Mouse (Mus musculus): ENCODE measurements around the gene Lhx8. TPM values are rescaled to one million over a fixed set of nuclear protein-coding genes. Genes with fewer than 3 reads are reported as not detected.

Lhx8 gene
- polyA plus RNA-seq, 1 experiment from 2014 or later, result not detected

DNA sequence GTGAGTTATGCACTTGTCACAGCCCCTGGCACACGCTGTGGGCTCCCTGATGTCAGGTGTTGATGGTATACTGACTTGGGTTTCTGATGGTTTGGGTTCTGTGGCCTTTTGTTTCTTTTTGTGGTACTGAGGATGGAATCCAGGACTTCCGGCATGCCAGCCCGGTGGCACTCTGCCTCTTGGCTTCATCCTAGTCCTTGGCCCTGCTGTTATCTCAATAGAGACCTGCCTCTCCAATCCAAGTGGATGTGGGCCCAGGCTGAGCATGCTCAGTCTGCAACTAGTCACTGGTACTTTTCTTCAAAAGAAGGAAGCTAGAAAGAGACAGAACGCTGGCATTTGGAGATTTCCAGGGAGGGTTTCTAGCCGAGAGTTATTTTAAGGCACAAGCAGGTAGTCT lies 38.3 kb downstream of the Lhx8 start:
- Histone ChIP-seq H3K4me3 (ENCODE audit: low read depth, low read length) (no peak overlapping the region), H3K27ac (ENCODE audit: low read depth, low read length) (no peak overlapping the region), H3K27me3 (replicated peaks; ENCODE audit: control insufficient read depth, insufficient read depth, low read length) (no peaks in the 10 kb centered on the region), H3K36me3 (ENCODE audit: control insufficient read depth, insufficient read depth) (no peaks in the 10 kb centered on the region), H3K9ac (ENCODE audit: low read depth, low read length) (no peak overlapping the region), H3K4me2 (replicated peaks; ENCODE audit: low read depth) (no peak overlapping the region), H3K4me1 (replicated peaks; ENCODE audit: control insufficient read depth, insufficient read depth, low read length) (no peaks in the 10 kb centered on the region), H3K9me3 (ENCODE audit: control insufficient read depth) (no peaks in the 10 kb centered on the region)
- no peak for TF ChIP-seq CTCF (IDR thresholded peaks at IDR 0.05; ENCODE audit: low read depth)
- 78% methylated on average over 5 of the region's 5 CpGs for WGBS
- ATAC-seq, result no peak

DNA sequence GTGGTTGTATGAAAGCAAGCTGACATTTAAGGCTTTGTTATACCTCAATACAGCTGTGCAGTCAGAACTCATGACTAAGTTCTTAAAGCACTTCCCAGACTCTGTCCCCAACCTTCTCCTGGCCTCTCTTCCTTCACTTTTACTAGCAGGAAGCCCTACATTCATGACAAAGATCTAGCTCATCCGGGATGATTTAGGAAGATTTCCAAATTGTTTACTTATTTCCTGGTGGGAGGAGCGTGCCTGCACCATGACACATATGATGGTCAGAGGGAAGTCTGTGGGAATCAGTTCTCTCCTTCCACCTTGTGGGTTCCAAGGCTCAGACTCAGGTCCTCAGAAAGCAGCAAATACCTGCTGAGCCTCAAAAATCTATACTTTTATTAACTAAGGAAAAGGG lies 40.1 kb downstream of the Lhx8 start:
- Histone ChIP-seq H3K9ac (ENCODE audit: low read depth, low read length) (no peak overlapping the region), H3K9me3 (ENCODE audit: control insufficient read depth) (no peaks in the 10 kb centered on the region), H3K4me3 (ENCODE audit: low read depth, low read length) (no peak overlapping the region), H3K36me3 (ENCODE audit: control insufficient read depth, insufficient read depth) (no peaks in the 10 kb centered on the region), H3K27ac (ENCODE audit: low read depth, low read length) (no peak overlapping the region), H3K27me3 (replicated peaks; ENCODE audit: control insufficient read depth, insufficient read depth, low read length) (no peaks in the 10 kb centered on the region), H3K4me1 (replicated peaks; ENCODE audit: control insufficient read depth, insufficient read depth, low read length) (no peaks in the 10 kb centered on the region), H3K4me2 (replicated peaks; ENCODE audit: low read depth) (no peak overlapping the region)
- no peak for ATAC-seq
- no peak for TF ChIP-seq CTCF (IDR thresholded peaks at IDR 0.05; ENCODE audit: low read depth)
- WGBS, result 44% methylated on average over 2 of the region's 2 CpGs

DNA sequence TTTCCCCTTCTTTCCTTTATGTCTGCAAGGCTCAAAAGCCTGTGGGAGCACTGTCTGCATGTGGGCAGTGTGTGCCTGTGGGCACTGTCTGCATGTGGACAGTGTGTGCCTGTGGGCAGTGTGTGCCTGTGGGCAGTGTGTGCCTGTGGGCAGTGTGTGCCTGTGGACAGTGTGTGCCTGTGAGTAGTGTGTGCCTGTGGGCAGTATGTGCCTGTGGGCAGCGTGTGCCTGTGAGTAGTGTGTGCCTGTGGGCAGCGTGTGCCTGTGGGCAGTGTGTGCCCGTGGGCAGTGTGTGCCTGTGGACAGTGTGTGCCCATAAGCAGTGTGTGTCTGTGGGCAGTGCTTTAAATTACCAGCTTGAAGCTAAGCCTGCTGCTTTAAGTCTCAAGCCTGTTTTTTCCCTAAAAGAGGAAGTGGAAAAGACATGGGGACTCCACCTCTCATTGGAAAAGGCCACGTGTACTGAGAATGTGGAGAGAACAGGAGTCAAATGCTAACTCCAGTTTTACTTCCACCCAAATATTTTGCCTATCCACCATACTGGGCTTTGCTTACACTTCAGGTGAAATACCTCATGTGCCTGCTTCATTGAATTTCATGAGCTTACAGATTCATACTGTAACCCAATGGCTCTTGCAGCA lies 41.9 kb downstream of the Lhx8 start:
- Histone ChIP-seq H3K4me2 (replicated peaks; ENCODE audit: low read depth) (no peak overlapping the region), H3K9me3 (ENCODE audit: control insufficient read depth) (no peaks in the 10 kb centered on the region), H3K27me3 (replicated peaks; ENCODE audit: control insufficient read depth, insufficient read depth, low read length) (no peaks in the 10 kb centered on the region), H3K9ac (ENCODE audit: low read depth, low read length) (no peak overlapping the region), H3K4me3 (ENCODE audit: low read depth, low read length) (no peak overlapping the region), H3K36me3 (ENCODE audit: control insufficient read depth, insufficient read depth) (no peaks in the 10 kb centered on the region), H3K4me1 (replicated peaks; ENCODE audit: control insufficient read depth, insufficient read depth, low read length) (no peaks in the 10 kb centered on the region), H3K27ac (ENCODE audit: low read depth, low read length) (no peak overlapping the region)
- no peak for ATAC-seq
- TF ChIP-seq CTCF (IDR thresholded peaks at IDR 0.05; ENCODE audit: low read depth), result no peak
- 73% methylated on average over 4 of the region's 4 CpGs for whole genome bisulfite sequencing

DNA sequence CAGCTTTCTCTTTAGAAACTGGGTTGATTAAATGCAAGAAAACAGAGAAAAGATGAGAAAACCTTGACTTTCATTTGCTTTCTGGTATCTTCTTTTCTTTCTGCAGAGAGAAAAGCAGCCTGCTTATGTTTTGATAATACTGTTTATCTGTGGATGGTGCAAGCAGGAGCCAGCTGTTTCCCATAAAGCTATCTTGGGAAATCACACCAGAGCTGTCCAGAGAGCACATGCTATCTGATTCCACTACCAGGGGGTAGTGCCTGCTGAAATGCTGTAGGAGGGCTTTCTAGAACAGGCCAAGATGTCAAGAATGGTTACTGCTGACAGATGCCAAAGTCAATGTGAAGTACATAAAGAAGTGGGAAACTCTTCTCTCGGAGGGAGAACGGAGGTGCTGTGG lies 43.2 kb downstream of the Lhx8 start:
- no peak for ATAC-seq
- no peaks in the 10 kb centered on the region for H3K4me1 ChIP-seq (replicated peaks; ENCODE audit: control insufficient read depth, insufficient read depth, low read length)
- no peak for TF ChIP-seq CTCF (IDR thresholded peaks at IDR 0.05; ENCODE audit: low read depth)
- H3K9ac ChIP-seq (ENCODE audit: low read depth, low read length), result no peak overlapping the region
- H3K4me3 ChIP-seq (ENCODE audit: low read depth, low read length), result no peak overlapping the region
- no peaks in the 10 kb centered on the region for H3K36me3 ChIP-seq (ENCODE audit: control insufficient read depth, insufficient read depth)
- H3K9me3 ChIP-seq (ENCODE audit: control insufficient read depth), result no peaks in the 10 kb centered on the region
- no peak overlapping the region for H3K27ac ChIP-seq (ENCODE audit: low read depth, low read length)
- 70% methylated on average over 2 of the region's 2 CpGs for WGBS
- no peaks in the 10 kb centered on the region for H3K27me3 ChIP-seq (replicated peaks; ENCODE audit: control insufficient read depth, insufficient read depth, low read length)
- no peak overlapping the region for H3K4me2 ChIP-seq (replicated peaks; ENCODE audit: low read depth)

DNA sequence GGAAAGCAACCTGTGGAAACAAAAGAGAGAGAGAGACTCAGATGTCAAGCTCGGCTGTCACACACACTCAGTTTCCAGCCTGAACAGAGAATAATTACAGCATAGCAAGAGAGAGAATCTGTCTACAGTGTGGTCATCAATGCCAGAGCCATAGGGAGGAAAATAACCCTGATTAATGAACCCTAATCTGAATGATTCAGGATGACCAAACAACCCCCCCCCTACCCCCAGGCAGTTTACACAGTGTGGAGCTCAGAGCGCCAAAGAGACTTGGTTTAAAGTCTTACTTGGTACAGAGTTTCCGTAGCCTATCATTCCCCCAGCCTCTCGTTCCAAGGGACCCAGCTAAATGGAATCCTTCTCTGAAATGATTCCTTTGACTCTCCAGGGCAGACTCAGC lies 45.1 kb downstream of the Lhx8 start:
- H3K9ac ChIP-seq (ENCODE audit: low read depth, low read length), result no peak overlapping the region
- no peaks in the 10 kb centered on the region for H3K36me3 ChIP-seq (ENCODE audit: control insufficient read depth, insufficient read depth)
- no peak overlapping the region for H3K4me3 ChIP-seq (ENCODE audit: low read depth, low read length)
- H3K27me3 ChIP-seq (replicated peaks; ENCODE audit: control insufficient read depth, insufficient read depth, low read length), result no peaks in the 10 kb centered on the region
- H3K9me3 ChIP-seq (ENCODE audit: control insufficient read depth), result no peaks in the 10 kb centered on the region
- ATAC-seq, result no peak
- no peak overlapping the region for H3K27ac ChIP-seq (ENCODE audit: low read depth, low read length)
- no peak overlapping the region for H3K4me2 ChIP-seq (replicated peaks; ENCODE audit: low read depth)
- TF ChIP-seq CTCF (IDR thresholded peaks at IDR 0.05; ENCODE audit: low read depth), result no peak
- no peaks in the 10 kb centered on the region for H3K4me1 ChIP-seq (replicated peaks; ENCODE audit: control insufficient read depth, insufficient read depth, low read length)
- 56% methylated on average over 4 of the region's 4 CpGs for WGBS

DNA sequence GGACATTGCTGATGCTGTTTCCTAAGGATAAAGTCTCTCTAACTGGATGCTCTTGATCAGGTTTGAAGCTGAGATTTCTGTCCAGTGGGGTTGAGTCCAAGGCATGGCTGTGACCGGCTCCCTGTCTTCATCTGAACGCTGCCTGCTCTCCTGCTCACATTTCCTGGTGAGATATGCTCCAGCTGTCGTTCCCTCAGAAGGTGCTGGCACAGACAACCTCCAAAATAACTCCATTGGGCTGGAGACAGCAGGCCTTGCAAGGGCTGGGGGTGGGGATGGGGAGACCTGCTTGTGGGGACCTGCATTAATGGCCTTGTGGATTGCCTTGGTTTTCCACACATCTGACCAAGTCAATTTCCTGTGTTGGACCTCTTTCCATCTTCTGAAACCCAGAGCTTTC lies 46.2 kb downstream of the Lhx8 start:
- H3K9me3 ChIP-seq (ENCODE audit: control insufficient read depth), result no peaks in the 10 kb centered on the region
- H3K27me3 ChIP-seq (replicated peaks; ENCODE audit: control insufficient read depth, insufficient read depth, low read length), result no peaks in the 10 kb centered on the region
- no peaks in the 10 kb centered on the region for H3K36me3 ChIP-seq (ENCODE audit: control insufficient read depth, insufficient read depth)
- no peak overlapping the region for H3K9ac ChIP-seq (ENCODE audit: low read depth, low read length)
- no peak overlapping the region for H3K4me3 ChIP-seq (ENCODE audit: low read depth, low read length)
- H3K27ac ChIP-seq (ENCODE audit: low read depth, low read length), result no peak overlapping the region
- no peaks in the 10 kb centered on the region for H3K4me1 ChIP-seq (replicated peaks; ENCODE audit: control insufficient read depth, insufficient read depth, low read length)
- WGBS, result 57% methylated on average over 3 of the region's 3 CpGs
- ATAC-seq, result no peak
- no peak for TF ChIP-seq CTCF (IDR thresholded peaks at IDR 0.05; ENCODE audit: low read depth)
- no peak overlapping the region for H3K4me2 ChIP-seq (replicated peaks; ENCODE audit: low read depth)

DNA sequence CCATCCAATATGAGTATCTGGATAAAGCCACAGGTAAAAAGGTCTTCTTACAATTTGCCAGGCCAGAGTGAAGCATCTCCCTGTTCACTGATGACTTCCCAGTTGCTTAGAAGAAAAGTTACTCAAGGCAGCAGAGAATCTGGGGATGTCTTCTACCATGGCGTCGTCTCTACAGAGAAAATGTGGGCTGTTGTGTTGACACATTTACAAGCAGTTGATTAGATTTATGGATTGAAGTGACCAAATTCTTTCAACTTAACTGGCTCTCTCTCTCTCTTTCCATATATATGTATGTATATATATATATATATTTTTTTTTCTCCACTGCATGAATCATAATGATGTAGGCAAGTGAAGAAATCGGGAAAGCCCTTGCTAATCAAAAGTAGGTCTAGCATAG lies 55.8 kb downstream of the Lhx8 start:
- no peak overlapping the region for H3K27ac ChIP-seq (ENCODE audit: low read depth, low read length)
- no peaks in the 10 kb centered on the region for H3K27me3 ChIP-seq (replicated peaks; ENCODE audit: control insufficient read depth, insufficient read depth, low read length)
- H3K4me3 ChIP-seq (ENCODE audit: low read depth, low read length), result no peak overlapping the region
- no peaks in the 10 kb centered on the region for H3K9me3 ChIP-seq (ENCODE audit: control insufficient read depth)
- WGBS, result 68% methylated on average over 3 of the region's 3 CpGs
- no peaks in the 10 kb centered on the region for H3K4me1 ChIP-seq (replicated peaks; ENCODE audit: control insufficient read depth, insufficient read depth, low read length)
- H3K36me3 ChIP-seq (ENCODE audit: control insufficient read depth, insufficient read depth), result no peaks in the 10 kb centered on the region
- no peak for TF ChIP-seq CTCF (IDR thresholded peaks at IDR 0.05; ENCODE audit: low read depth)
- no peak overlapping the region for H3K9ac ChIP-seq (ENCODE audit: low read depth, low read length)
- ATAC-seq, result no peak
- no peak overlapping the region for H3K4me2 ChIP-seq (replicated peaks; ENCODE audit: low read depth)
